Mouse (Mus musculus): ENCODE data around the gene Myd88.
A peak's percentile ranks its signal among the peaks of the same experiment; 100 is the strongest.
"Not testable (repeated sequence)": the region's sequence is repeated elsewhere in the genome, so short reads cannot be mapped to it uniquely, and the experiment has no call there.

The Myd88 gene

DNA sequence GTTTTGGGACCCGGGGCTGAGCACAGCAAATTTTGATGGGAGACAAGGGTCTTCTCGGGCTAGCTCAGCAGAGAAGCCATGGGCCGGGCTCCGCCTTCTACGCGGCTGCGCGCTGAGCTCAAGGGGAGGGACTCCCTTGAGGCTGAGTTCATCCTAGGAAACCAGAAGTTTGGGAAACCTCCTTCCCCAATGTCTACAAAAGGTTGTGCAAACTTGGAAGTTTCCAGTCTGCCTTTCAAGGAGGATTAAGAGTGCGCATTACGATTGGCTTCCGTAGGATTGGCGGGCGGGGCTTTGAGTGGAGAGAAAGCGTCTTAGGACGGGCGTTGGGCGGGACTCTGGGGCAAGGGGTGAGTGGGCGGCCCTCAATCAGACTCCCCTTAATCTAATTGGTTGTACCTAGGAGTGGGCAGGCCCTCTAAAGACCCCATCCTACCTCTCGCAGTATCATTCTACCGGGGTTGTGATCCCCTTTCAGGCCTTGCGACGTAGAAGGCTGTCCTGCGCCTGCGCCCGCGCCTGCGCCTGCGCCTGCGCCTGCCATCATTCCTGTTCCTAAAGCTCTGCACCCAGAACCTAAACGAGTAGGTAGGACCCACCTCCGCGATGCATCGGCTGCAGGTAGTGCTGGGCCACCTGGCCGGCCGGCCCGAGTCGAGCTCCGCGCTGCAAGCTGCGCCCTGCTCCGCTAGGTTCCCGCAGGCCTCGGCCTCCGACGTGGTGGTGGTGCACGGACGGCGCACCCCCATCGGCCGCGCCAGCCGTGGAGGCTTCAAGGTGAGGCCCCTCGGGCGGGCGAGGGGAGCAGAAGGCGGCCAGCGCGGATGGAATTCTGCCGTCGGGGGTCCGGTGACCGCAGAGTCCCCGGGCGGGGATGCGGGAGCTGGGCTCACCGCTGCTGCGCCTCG is at the start of gene Myd88:
Gene Myd88, minus strand, starts transcription at position 503 of the 908 bp plus-strand sequence.
- peak; percentile 99 for DNase-seq

DNA sequence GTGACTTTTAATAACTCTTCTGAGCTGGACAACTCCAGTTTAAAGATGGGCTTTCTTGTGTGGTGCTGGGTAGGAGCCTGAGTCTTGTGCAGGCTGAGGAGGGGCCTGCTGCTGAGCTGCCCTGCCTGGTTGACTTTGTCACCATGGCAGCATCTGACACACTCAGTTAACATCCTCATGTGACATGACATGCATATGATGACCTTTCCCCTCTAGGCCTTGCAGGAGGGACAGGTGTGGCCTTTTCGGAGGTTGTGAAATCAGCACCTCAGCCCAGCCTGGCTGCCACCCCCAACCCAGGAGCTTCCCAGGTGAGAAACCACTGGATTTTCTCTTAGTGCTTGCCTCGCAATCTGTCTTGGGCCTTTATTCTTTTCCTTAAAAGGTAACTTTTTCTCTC is 49.0 kb upstream of the Myd88 start:
- DNase-seq: no peak

DNA sequence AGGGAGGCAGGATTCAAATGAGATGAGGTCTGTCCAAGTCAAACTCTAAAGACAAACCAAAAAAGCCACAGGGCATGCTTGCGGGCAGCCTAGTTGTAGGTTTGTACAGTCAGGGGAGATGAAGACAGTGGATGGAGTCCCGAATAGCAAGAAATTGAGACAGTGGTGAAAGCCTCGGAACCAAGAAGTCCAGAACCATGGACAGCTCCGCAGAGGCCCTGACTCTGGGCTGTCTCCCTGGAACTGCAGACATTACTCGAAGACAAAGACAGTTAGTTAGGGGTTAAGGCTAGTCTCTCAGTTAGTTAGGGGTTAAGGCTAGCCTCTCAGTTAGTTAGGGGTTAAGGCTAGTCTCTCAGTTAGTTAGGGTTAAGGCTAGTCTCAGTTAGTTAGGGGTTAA is 47.7 kb upstream of the Myd88 start:
- peak; percentile 13 for DNase-seq

DNA sequence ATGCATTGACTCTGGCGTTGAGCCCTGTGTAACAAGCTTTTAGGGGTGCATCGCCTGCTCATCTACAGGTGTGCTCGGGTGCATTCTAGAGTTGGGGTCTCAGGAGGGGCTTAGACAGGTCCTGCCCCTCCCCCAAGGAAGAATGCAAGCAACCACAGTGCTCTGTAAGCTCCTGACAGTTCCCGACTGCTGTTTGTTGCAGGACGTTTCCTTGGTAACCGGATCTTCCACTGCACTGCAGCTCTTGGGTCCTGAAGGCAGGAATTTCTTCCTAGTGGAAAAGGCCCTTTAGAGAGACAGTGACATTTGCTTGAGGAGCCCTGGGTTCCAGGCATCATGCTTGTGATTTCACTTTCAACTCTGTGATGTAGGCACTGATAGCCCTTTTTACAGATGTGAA is 41.4 kb upstream of the Myd88 start:
- DNase-seq: no peak

DNA sequence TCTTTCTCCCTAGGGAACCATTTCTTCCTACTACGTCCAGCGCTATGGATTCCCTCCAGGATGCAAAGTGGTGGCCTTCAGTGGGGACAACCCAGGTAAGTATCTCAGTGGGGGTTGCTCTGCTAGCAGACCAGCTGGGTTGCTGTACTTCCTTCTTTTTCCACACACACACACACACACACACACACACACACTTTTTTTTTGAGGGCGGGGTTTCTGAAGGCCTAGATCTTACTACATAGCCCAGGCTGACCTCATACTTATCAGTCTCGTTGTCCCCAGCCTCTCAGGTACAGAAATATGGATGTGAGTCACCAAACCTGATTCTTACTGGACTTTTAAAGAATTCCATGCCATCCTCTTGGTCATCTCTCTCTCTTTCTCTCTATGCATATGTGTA is 37.0 kb upstream of the Myd88 start:
- no peak for DNase-seq

DNA sequence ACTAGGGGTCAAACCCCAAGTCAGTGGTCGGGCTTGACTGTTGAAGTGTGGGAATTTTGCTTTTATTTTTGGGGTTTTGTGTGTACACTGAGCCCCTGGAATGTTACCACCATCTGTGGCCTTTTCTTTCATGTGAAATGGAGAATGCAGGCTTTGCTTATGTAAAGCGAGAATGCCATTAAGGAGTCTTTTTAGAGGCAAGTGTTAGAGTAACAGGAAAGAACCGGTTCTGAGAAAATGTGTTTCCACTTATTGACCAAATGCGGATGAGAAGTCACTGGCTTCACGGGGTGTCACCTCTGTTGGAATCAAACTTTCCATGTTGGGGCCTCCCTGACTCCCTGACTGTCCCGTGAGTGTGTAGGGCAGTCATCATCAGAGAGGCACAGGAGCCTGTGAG is 34.3 kb upstream of the Myd88 start:
- DNase-seq: no peak

DNA sequence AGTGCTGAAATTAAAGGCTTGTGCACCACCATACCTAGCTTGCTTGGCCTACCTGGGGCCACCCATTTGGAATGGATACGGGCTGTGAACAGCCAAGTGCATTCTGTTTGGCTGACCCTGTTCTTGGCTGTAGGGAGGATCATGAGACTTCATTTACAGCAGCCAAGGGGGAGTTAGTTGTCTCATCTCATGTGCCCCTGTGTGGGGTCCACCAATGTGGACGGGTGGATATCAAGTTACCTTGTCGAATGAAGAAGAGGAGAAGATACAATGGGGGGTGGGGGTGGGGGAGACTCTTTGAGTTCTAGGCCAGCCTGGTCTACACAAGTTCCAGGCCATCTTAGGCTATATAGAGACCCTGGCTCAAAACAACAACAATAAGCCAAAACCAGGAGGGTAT is 33.8 kb upstream of the Myd88 start:
- no peak for DNase-seq

DNA sequence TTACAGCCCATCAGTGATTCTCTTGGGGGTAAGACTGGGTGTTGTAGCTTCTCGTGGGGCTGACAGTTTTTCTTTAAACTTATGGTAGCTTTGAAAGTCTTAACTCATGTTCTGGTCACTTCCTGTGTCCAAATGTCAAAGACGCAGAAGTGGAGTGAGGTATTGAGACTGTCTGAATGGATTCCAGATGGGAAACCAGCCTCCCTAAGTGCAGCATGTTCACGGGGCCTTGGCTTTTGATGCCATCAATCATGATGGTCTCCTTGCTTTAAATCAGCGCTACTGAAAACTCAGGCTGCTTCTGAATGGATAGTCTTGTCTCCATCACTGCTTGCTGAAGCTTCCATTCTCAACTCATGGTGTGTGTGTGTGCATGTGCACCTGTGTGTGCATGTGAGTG is 30.0 kb upstream of the Myd88 start:
- DNase-seq: no peak

DNA sequence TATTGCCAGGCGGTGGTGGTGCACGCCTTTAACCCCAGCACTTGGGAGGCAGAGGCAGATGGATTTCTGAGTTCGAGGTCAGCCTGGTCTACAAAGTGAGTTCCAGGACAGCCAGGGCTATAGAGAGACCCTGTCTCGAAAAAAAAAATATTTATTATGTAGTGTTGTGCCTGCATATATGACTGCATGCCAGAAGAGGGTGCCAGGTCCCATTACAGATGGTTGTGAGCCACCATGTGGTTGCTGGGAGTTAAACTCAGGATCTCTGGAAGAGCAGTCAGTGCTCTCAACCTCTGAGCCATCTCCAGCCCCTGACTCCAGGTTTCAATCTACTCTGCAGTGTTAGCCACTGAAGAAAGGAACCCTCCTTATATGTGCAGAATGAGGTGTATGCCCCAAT is 29.6 kb upstream of the Myd88 start:
- DNase-seq: not testable (repeated sequence)

DNA sequence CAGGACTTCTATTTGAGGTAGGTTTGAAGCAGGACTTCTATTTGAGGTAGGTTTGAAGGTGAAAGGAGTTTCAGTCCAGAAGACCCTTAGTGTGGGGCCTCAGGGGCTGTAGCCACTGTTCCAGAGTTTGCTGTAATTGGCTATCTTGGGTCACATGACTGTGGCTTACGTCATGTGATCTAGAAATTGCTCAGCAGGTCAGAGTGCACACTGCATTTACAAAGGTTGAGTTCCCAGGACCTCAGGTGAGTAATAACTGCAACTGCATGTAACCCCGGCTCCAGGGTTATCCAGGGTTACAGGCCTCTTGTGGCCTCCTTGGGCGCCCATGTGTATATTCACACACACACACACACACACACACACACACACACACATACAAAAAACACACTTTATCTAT is 27.2 kb upstream of the Myd88 start:
- no peak for DNase-seq

DNA sequence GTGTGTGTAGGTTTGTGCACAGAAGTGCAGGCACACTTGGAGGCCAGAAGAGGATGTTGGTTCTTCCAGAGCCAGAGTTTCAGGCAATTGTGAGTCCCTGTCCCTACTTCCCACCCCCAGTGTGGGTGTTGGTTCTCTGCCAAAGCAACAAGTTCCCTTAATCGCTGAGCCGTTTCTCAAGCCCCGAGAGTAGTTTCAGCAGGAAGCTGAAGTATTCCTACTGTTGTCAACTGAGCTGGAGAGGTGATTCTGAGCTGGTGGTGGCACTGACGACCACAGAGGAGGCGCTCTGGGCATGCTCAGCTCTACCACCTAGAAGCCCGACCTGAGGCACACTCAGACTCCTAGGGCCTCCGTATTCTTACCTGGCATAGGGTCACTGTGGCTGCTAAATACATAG is 24.1 kb upstream of the Myd88 start, which contains the start of gene Slc22a14:
Gene Slc22a14, minus strand, starts transcription at position 270 of the 400 bp plus-strand sequence.
- peak; percentile 47 for DNase-seq

DNA sequence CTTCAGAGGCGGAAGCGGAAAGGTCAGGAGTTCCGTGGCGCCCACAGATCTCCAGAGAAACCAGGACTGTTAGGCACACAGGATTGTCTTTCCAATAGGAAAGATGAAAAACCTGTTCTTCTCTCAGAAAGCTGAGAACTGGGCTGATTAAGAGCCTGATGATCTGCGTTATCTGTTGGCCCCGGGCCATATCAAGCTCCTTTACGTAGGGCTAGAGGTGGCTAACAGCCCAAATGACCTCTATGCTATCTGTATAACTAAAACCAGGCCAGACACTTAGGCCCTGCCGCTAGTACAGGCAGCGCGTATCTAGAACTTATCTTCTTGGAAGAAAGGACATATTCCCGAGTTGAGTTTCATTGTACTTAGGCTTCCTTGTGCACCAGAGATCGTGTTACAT is 22.0 kb upstream of the Myd88 start:
- no peak for DNase-seq

DNA sequence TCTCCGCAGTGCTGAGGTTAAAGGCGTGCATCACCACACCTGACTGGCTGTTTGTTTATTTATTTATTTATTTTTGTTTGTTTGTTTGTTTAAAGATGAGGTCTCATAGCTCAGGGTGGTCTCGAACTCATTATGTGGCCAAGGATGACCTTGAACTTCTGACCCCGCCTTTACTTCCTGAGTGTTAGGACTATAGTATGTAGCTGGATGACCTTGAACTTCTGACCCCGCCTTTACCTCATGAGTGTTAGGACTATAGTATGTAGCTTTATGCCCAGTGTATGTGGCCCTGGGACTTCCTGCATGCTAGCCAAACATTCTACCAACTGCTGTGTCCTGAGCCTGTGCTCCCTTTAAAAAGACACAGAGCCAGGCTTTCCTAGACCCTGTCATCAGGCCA is 20.2 kb upstream of the Myd88 start:
- DNase-seq: no peak

DNA sequence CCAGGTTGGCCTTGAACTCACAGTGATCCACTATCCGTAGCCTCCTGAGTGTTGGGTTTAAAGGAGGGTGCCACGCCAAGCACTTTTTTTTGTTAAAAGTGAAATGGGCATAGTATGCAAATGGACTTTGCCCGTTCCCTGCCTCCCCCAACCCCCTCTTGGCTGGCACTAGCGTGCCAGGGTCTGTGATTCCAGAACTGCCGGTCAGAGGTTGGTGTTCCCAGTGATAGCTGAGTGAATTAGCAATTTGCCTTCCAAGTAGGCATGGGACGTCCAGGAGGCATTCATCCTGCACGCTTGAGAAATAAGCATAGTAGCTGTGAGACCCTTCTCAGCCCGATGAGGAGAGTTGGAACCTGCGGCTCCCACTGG is 16.8 kb upstream of the Myd88 start:
- DNase-seq: no peak

DNA sequence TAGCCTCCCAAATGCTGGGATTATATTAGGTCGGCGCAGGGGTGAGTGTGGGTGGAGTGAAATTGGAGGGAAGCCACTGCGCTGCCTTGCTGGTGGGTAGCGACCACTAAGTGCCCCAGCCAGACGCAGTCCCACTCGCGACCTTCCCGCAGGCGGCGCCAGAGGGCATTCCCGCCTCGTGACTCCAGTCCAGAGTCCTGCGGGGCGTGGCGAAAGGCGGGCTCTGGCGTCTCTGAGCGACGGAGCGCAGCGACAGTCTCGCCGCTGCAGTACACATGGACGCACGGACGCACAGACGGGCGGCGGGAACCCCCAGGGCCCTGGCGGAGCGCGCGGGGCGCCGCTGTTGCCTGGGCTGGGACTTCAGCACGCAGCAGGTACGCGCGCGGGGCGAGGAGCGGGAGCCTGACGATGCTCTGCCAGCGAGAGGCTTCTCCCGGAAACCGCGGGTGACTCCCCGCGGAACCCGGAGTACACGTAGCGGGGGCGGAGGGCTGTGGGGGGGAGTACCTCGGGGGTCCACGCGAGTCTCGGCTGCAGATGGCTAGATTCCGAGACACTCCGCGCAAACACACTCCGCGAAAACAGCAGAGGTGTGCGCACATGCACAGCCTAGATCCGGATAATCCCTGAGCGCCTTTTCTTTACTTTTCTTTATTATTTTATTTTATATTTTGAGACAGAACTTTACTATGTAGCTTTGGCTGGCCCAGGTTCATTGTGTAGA is 16.3 kb upstream of the Myd88 start, which contains the start of gene Xylb:
Gene Xylb, plus strand, starts transcription at position 51 of the 727 bp plus-strand sequence.
- peak; percentile 98 for DNase-seq

DNA sequence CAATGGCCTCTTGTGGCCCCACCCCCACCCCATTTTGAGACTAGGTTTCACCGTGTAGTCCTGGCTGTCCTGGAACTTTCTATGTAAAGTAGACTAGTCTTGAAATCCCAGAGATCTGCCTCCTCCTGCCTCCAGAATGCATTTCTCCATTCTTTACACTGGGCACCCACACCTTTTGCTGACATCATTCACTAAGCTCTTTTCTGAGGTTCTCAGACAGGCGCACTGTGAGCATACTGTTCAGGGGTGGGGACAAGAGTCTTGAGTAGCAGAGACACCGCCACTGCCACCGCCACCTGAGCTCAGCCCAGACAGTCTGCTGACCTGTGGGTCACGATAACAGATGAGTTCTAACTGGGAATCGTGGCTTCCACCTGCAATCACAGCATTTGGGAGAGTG is 14.7 kb upstream of the Myd88 start:
- DNase-seq: no peak

DNA sequence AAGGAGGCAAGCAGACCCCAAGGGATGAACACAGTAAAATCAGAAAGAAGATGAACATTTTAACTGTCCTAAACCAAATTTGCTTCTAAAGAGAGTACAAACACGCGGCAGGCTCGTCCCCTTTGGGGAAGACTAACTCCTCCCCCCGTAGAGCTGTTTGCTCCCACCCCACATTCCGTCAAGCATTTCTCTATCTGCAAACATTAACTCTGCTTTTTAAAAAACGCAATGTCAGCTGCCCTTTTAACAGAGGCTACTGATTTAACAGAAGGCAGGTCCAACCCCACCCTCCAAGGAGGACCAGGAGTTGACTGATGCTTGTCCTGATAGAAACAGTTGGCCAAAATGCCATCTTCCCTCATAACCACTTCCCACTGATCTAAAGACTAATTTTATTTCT is 12.7 kb upstream of the Myd88 start:
- DNase-seq: no peak

DNA sequence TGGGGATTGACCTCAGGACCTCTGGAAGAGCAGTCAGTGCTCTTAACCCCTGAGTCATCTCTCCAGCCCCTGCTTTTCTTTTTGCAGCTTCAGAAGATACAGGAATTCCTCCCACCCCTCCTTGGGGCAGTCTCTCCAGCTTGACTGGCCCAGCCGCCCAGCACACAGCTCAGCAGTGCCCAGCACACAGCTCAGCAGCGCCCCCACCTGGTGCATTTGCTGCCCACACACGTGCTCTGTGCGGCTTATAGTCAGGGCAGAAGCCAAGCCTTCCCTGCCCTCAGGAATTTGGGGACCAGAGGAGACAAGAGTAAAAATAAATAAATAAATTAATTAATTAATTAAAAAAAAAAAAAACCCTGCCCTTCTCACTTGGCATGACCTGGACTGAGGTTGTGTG is 10.8 kb upstream of the Myd88 start:
- peak; percentile 91 for DNase-seq

DNA sequence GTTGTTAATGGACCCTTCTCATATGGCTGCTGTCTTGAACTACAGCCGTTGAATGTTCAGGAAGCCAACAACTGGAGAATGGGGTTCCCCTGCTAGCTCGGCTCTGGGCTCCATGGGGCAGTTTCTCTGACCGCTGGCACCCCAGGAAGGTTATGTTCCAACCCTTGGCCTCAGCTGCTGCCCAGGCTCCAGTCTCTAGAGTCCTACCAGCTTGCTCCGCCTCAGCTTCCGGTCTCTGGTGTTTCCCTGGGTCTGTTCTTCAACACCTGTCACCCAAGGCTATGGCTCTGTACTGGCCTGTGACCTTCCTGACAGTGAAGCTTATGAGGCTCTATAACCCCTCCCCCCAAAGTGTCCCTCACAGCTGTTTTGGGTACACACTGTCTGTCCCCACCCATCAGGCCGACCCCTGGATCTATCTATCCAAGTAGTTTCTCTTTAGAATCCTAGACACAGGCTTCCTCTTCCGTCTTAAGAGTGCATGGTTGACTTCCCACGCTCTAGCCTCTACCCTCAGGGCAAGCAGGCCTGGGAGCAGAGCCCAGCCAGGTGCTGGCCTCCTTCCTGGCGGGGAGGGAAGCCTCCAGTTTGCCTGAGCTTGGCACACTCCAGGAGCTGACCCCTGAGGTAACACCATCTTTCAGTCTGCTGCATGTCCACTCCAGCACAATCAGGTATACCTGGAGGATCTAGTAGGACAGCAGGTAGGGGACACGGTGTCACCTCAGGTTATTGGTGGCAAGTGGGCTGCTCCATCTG is 9.9 kb upstream of the Myd88 start:
- DNase-seq: no peak

DNA sequence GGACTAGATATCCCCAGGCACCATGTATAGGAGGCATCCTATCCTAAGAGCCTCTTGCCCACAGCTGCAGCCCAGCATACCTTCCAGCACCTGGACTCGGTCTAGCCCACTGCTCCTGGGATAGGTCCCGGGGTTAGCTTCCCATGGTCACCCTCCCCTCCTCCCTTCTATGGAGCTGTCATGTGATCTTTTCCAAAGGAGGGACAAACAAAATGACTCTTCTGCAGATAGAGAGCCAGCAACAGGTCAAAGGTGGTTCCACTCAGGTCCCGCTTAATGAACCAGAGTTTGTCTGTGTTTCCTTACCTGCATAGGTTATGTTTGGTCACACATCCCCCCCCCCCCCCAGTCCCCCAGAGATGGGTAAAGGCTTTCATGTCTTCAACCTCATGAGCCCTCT is 9.3 kb upstream of the Myd88 start:
- DNase-seq: no peak

DNA sequence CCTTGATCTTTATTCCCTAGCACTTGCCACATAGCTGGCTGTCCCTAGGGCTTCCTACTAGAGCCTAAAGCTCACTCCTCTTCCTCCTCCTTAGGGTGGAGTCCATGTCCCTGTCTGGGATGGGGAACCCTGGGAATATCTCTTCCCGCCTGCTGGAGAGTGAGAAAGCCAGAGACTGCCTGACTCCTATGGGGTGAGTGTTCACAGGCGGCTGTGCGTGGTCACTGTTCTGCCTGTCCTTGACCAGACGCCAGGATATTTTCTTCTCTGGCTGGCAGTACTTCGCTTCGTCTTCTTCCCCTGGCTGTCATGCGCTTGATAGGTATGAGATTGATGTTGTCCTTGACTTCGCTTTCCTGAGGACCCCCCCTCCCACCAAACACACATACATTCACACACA is 5.2 kb upstream of the Myd88 start:
- no peak for DNase-seq

DNA sequence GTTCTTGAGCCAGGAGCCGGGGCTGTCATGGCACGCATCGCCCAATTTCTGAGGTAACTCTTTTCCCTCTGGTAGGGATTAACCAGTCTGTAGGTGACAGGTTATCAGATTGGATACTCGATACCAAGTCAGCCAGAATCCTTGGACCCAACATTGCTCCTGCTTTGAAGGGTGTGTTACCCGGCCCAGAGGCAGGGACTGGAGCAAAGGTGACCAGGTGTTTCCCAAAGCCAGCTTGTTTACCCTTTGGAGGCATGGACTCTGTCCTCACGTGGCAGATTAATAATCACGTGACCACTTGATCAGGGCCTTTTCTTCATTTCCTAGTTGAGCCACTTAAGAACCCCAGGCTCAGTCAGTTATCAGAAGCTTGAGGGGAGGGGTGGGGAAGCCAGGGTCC is 1.5 kb upstream of the Myd88 start:
- peak; percentile 53 for DNase-seq

DNA sequence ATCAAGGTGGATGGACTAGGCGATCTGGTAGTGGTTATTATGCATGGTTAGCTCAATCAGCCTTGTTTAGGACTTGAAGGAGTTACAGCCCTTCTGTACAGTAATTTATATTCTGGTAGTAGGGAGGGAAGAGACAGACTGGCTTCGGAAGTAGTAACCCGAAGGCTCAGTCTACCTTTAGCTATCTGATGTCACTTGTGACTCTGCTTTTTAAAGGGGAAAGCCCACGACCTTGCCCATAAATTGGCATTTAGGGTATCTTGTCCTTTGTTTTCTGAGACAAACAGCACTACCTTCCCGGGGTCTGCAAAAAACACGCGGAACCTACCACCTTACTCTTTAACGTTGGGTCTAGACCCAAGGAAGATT is 1.0 kb downstream of the Myd88 start:
- no peak for DNase-seq
